Mouse (Mus musculus): ENCODE results near the gene Tfap2d. TPM values are rescaled to one million over a fixed set of nuclear protein-coding genes. Genes with fewer than 3 reads are reported as not detected.

The Tfap2d gene
- polyA plus RNA-seq (2016; fragmentation: Nextera tagmentation; extraction: Ambion mirVana), result 0.17 and 0.31 TPM in 2 replicates

DNA sequence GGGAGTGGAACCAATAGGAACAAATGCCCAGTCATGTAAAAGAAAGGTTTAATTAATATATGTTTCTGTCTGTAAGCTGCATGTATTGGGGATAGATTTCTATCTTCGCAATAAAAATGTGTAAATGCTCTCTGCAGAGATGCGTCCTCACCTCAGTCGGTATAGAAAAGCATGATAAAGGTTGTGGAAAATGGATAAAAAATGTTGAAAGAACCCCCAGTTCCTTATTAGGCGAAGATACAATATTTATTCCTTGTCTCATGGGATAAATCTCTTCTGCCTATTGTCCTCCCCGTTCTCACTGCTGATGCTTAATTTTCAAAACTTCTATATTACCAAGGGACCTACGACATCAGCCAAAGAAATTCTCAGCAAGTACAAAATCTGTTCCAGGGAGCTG lies at the start of gene Tfap2d:
Tfap2d (plus strand) TSS at position 392 of the 400 bp plus-strand sequence.
- no peak within 1 kb of the TSS for H3K4me2 ChIP-seq (replicated peaks)
- ATAC-seq (ENCODE audit: insufficient number of reproducible peaks, insufficient read depth, low FRiP score, low TSS enrichment), result no peak

DNA sequence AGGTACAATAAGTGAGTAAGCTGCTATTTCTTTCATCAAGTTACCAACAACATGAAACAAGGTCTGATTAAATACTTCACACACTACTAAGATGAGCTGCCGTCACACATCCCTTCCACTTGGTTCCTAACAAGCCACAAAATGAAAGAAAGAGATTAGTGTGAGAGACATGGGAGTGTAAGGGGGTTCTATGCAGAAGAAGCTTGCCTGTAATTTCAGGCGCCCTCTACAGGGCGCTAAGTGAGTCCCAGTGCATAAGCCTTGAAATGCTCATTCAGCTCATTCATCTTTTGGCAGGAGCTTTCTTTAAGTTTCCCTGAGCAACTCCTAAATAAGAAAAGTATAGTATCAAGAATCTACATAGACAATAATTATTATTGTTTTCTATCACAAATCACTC lies 46.5 kb upstream of the Tfap2d start:
- no peak overlapping the region for H3K4me2 ChIP-seq (replicated peaks)
- H3K4me3 ChIP-seq, result no peak overlapping the region
- H3K36me3 ChIP-seq, result no peaks in the 10 kb centered on the region
- no peaks in the 10 kb centered on the region for H3K9me3 ChIP-seq
- WGBS, result 14% methylated on average over 3 of the region's 3 CpGs
- no peak overlapping the region for H3K27ac ChIP-seq
- no peak overlapping the region for H3K9ac ChIP-seq
- H3K4me1 ChIP-seq, result no peaks in the 10 kb centered on the region
- H3K27me3 ChIP-seq, result no peaks in the 10 kb centered on the region
- ATAC-seq (ENCODE audit: insufficient number of reproducible peaks, insufficient read depth, low FRiP score, low TSS enrichment), result no peak

More for the DNA sequence above, at the start of gene Tfap2d:
- peaks cover 92% of the 10 kb centered on the region for H3K27me3 ChIP-seq
- H3K9ac ChIP-seq, result no peak within 1 kb of the TSS
- no peak within 1 kb of the TSS for H3K4me3 ChIP-seq
- no peaks in the 10 kb centered on the region for H3K36me3 ChIP-seq
- 4% methylated on average over 6 of the region's 6 CpGs for WGBS
- H3K27ac ChIP-seq, result no peak within 1 kb of the TSS
- H3K9me3 ChIP-seq, result no peaks in the 10 kb centered on the region
- H3K4me1 ChIP-seq, result no peaks in the 10 kb centered on the region

DNA sequence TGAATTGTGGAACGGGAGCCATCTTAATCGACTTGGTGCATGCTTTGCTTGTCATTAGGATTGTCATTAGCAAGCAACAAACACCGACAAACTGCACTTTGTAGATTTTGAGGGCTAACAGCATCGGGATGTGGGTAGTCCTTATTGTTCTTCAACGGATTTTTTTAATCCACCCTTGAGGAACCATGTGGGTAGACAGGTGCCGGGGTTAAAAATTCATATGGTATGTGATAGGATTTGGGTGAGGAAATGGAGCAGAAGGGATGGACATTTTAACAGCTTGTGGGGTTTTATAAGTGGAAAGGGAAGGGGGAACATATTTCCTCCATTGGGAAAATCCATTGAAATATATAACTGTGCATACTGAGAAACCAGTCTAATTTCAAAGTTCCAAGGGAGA lies 46.0 kb upstream of the Tfap2d start:
- H3K4me3 ChIP-seq, result no peak overlapping the region
- ATAC-seq (ENCODE audit: insufficient number of reproducible peaks, insufficient read depth, low FRiP score, low TSS enrichment), result no peak
- H3K4me1 ChIP-seq, result no peaks in the 10 kb centered on the region
- no peaks in the 10 kb centered on the region for H3K9me3 ChIP-seq
- H3K27ac ChIP-seq, result no peak overlapping the region
- no peak overlapping the region for H3K4me2 ChIP-seq (replicated peaks)
- H3K9ac ChIP-seq, result no peak overlapping the region
- WGBS, result 74% methylated on average over 6 of the region's 6 CpGs
- H3K27me3 ChIP-seq, result no peaks in the 10 kb centered on the region
- H3K36me3 ChIP-seq, result no peaks in the 10 kb centered on the region

DNA sequence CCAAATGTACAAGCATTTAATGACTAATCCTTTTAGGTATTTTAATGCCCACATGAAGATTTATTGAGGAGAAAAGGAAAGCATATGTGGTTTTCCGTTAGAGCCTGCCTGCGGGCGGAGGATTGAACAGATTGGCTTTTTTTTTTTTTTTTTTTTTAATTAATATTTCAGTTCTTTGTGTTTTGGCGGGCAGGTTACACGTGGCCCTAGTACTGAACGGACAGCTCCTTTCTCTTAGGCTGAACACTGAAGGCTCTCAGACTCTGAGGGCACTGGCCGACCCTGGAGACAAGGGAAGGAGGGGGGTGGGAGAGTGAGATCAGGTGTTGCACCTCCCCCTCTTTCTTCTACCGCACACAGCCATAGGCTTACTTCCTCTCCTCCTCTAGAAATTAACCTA lies 14.7 kb upstream of the Tfap2d start:
- H3K27me3 ChIP-seq, result 0 out of 2 replicates have a peak, but pooled peaks cover 2% of the 10 kb centered on the region
- H3K36me3 ChIP-seq, result no peaks in the 10 kb centered on the region
- no peak overlapping the region for H3K4me2 ChIP-seq (replicated peaks)
- H3K27ac ChIP-seq, result no peak overlapping the region
- no peak overlapping the region for H3K4me3 ChIP-seq
- 10% methylated on average over 7 of the region's 8 CpGs for WGBS
- no peaks in the 10 kb centered on the region for H3K9me3 ChIP-seq
- H3K4me1 ChIP-seq, result no peaks in the 10 kb centered on the region
- H3K9ac ChIP-seq, result no peak overlapping the region
- 0 out of 2 replicates have a peak, but pooled peaks have one; percentile 52 for ATAC-seq (ENCODE audit: insufficient number of reproducible peaks, insufficient read depth, low FRiP score, low TSS enrichment)

DNA sequence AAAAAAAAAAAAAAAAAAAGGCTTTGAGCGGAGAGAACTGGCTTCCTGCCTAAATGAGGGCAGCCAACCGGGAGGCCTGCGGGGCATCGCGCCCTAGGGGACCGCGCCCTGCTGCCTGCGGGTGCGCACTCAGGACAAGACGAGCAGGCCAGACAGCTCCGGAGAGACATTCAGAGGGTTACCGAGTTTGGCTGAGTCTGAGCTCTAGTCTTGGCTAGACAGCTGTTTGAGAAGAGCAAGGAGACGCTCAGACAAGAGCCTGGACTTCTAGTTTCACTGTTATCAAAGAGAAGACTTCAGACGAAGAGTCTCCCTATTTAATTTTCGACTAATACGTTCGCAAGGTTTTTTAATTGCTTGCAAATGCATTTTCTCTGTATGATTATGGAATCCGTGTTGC lies 5.9 kb upstream of the Tfap2d start:
- H3K4me2 ChIP-seq (replicated peaks), result no peak overlapping the region
- H3K4me3 ChIP-seq, result no peak overlapping the region
- H3K9me3 ChIP-seq, result no peaks in the 10 kb centered on the region
- no peak for ATAC-seq (ENCODE audit: insufficient number of reproducible peaks, insufficient read depth, low FRiP score, low TSS enrichment)
- H3K4me1 ChIP-seq, result no peaks in the 10 kb centered on the region
- no peak overlapping the region for H3K27ac ChIP-seq
- H3K27me3 ChIP-seq, result peaks cover 65% of the 10 kb centered on the region
- H3K36me3 ChIP-seq, result no peaks in the 10 kb centered on the region
- no peak overlapping the region for H3K9ac ChIP-seq
- WGBS, result 1% methylated on average over 18 of the region's 18 CpGs

DNA sequence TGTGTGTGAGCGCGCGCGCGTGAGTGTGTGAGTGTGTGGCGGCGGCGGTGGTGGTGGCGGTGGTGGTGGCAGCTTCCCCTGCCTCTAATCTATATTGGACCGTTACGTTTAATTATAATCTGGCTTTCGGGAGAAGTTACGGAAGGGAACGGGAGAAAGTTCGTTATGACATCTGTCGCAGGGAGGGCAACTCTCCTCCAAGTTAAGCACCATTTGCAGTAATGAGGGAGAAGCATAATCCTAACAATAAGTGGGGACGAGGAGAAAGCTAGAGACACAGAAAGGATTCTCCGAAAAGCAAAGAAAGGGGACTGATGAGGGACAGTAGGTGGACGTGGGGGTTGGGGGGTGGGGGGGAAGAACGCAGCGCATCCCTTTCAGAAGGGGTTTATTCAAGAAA lies 494 bp downstream of the Tfap2d start:
- Histone ChIP-seq H3K27me3 (peaks cover 94% of the 10 kb centered on the region), H3K36me3 (no peaks in the 10 kb centered on the region), H3K4me1 (no peaks in the 10 kb centered on the region), H3K9me3 (no peaks in the 10 kb centered on the region), H3K9ac (no peak overlapping the region), H3K27ac (no peak overlapping the region), H3K4me2 (replicated peaks) (no peak overlapping the region), H3K4me3 (no peak overlapping the region)
- 0% methylated on average over 21 of the region's 21 CpGs for WGBS
- no peak for ATAC-seq (ENCODE audit: insufficient number of reproducible peaks, insufficient read depth, low FRiP score, low TSS enrichment)

DNA sequence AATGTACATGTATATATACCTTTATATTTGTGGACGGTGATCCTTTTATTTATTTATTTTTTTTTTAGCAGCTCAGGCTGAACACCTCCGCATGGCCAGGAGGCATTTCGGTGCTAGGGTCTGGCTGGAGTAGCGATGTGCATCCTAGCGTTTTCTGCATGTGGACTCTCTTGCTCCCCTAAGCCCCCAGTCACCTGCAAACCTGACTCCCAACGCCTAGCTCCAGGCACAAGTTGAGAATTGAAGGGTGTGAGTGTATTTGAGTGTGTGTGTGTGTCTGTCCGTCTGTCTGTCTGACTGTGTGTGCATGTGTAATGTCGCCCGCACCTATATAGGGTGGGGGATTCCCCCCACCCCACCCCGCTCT lies 937 bp downstream of the Tfap2d start:
- WGBS, result 1% methylated on average over 10 of the region's 10 CpGs
- no peaks in the 10 kb centered on the region for H3K9me3 ChIP-seq
- H3K36me3 ChIP-seq, result no peaks in the 10 kb centered on the region
- H3K27ac ChIP-seq, result no peak overlapping the region
- peaks cover 94% of the 10 kb centered on the region for H3K27me3 ChIP-seq
- ATAC-seq (ENCODE audit: insufficient number of reproducible peaks, insufficient read depth, low FRiP score, low TSS enrichment), result no peak
- no peaks in the 10 kb centered on the region for H3K4me1 ChIP-seq
- H3K4me2 ChIP-seq (replicated peaks), result no peak overlapping the region
- H3K4me3 ChIP-seq, result no peak overlapping the region
- no peak overlapping the region for H3K9ac ChIP-seq

DNA sequence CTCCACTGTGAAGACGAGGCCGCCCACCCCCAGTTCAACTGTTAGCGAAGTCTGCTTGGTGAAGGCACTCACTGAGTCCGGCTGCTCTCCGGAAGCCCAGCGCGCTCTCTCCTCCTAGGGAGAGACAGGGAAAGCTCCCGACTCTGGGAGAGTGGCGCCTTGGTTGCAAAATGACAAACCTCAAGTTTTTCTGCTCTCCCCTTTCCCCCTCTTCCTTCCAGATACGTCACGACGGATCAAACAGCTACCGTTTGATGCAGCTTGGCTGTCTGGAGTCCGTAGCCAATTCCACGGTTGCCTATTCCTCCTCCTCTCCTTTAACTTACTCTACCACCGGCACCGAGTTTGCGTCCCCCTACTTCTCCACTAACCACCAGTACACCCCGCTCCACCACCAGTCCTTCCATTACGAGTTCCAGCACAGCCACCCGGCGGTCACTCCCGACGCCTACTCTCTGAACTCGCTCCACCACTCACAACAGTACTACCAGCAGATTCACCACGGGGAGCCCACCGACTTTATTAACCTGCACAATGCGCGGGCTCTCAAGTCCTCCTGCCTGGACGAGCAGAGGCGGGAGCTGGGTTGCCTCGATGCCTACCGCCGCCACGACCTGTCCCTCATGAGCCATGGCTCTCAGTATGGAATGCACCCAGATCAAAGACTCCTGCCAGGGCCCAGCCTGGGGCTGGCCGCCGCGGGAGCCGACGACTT lies 1.5 kb downstream of the Tfap2d start:
- Histone ChIP-seq H3K4me1 (no peaks in the 10 kb centered on the region), H3K9ac (no peak overlapping the region), H3K27ac (no peak overlapping the region), H3K36me3 (no peaks in the 10 kb centered on the region), H3K4me2 (replicated peaks) (0 out of 2 replicates have a peak overlapping the region, but pooled peaks have one; percentile 7), H3K27me3 (peaks cover 97% of the 10 kb centered on the region), H3K4me3 (no peak overlapping the region), H3K9me3 (no peaks in the 10 kb centered on the region)
- no peak for ATAC-seq (ENCODE audit: insufficient number of reproducible peaks, insufficient read depth, low FRiP score, low TSS enrichment)
- under 1% methylated on average over 40 of the region's 40 CpGs for whole genome bisulfite sequencing

DNA sequence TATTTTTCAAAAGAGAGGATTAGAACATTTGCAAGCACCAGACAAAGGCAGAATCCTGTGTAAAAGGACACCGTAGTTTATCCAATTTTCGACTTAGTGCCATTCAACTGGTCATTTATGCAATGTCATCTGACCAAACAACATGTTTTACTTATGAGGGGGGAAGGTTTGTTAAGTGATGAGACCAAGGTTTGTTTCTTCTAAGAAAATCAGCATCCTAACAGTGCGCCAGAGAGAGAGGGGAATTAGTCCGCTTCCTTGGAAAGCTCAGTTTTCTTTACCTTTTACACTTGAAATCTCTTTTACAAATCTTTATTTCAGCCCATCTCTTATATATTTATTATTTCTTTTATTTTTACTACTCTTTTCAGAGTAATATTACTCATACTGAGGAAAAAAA lies 3.6 kb downstream of the Tfap2d start:
- Histone ChIP-seq H3K4me1 (no peaks in the 10 kb centered on the region), H3K36me3 (no peaks in the 10 kb centered on the region), H3K27me3 (peaks cover 97% of the 10 kb centered on the region), H3K4me2 (replicated peaks) (no peak overlapping the region), H3K4me3 (no peak overlapping the region), H3K9me3 (no peaks in the 10 kb centered on the region), H3K27ac (no peak overlapping the region), H3K9ac (no peak overlapping the region)
- no peak for ATAC-seq (ENCODE audit: insufficient number of reproducible peaks, insufficient read depth, low FRiP score, low TSS enrichment)
- WGBS, result 5% methylated on average over 4 of the region's 4 CpGs

DNA sequence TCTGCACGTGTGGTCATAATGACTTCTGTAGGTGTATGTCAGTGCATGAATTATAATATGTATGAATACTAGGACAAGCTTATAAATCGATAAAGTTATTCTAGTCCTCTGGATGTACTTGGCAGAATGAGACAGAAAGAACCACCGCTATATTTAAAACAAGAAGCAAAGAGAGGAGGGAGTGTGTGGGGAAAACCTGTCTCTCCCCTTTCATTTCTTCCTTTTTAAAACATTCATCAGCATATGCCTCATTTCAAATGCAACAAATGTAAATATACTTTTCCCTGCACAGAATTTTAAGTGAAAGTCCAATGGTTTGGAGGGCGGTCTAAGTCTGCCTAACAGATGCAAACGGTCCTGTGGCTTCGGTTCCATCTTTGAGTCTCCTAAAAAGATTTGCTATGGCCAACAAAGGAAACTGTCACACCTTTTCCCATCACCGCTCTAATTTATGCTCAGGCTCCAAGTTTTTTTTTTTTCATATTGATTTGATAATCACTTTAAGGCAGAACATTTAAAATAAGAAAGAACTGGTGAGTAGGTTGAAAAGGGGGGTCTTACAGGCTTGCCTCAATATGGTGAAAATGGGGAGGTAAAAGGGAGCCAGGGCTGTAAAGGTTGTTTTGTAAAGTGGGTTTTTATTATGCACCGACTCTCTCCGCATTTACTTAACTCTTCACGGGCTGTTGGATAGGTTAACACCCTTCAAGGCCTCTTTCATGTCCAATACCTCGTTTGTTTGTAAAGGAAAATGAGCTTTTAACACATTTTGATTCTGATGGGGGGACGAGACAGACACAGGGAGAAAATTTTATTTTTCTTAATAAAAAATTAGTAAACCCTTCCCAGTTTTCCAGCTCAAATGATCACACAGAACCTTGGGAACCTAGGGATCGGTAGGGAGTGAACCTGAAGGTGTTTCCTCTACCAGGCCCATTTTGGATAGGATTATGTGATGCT lies 4.3 kb downstream of the Tfap2d start:
- WGBS, result 1% methylated on average over 13 of the region's 13 CpGs

DNA sequence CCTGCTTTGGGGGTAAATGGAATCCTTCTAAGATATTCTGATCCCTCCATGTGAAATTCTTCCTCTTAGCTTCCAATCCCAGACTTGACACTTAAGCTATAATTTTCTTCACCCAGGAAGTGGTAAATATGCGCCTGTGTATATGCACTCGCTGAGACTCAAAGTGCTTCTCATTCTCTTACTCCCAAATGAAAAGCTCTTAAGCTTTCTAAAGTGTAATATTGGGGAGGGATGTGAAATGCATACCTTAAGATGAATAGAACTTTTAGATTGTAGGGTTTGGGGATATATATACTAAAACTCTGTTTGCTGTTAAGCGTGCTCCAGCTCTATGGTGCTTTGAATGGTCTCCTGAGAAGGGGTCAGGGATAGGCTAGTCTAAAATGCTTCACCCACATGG lies 5.0 kb downstream of the Tfap2d start:
- Histone ChIP-seq H3K4me3 (no peak overlapping the region), H3K27me3 (peaks cover 96% of the 10 kb centered on the region), H3K9ac (no peak overlapping the region), H3K4me2 (replicated peaks) (no peak overlapping the region), H3K36me3 (no peaks in the 10 kb centered on the region), H3K27ac (no peak overlapping the region), H3K9me3 (no peaks in the 10 kb centered on the region), H3K4me1 (no peaks in the 10 kb centered on the region)
- 4% methylated on average over 3 of the region's 3 CpGs for WGBS
- ATAC-seq (ENCODE audit: insufficient number of reproducible peaks, insufficient read depth, low FRiP score, low TSS enrichment), result no peak

More for the DNA sequence above, 4.3 kb downstream of the Tfap2d start:
- Histone ChIP-seq H3K27me3 (peaks cover 96% of the 10 kb centered on the region), H3K9me3 (no peaks in the 10 kb centered on the region), H3K36me3 (no peaks in the 10 kb centered on the region), H3K4me1 (no peaks in the 10 kb centered on the region), H3K27ac (no peak overlapping the region), H3K9ac (no peak overlapping the region), H3K4me3 (no peak overlapping the region), H3K4me2 (replicated peaks) (no peak overlapping the region)
- no peak for ATAC-seq (ENCODE audit: insufficient number of reproducible peaks, insufficient read depth, low FRiP score, low TSS enrichment)

DNA sequence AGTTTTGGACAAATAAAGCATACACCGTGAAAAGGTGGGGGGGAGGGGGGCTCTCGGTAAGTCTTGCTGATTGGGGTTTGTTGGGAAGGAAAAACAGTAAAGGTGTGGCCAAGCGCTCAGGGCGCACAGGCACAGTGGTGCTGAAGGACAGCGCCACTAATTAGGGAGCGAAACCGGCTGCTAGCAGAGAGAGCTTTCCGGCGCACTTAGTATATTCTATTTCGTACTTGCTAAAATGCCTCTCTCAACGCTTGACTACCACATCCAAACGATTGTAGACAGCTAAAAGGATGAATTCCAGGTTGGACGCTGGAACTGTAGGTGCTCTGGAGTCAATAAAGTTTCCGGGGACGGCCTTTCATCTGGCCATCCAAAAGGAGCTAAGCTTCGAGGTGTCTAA lies 6.9 kb downstream of the Tfap2d start:
- H3K4me2 ChIP-seq (replicated peaks), result no peak overlapping the region
- peaks cover 81% of the 10 kb centered on the region for H3K27me3 ChIP-seq
- H3K27ac ChIP-seq, result no peak overlapping the region
- H3K4me3 ChIP-seq, result no peak overlapping the region
- H3K9me3 ChIP-seq, result no peaks in the 10 kb centered on the region
- H3K36me3 ChIP-seq, result no peaks in the 10 kb centered on the region
- H3K9ac ChIP-seq, result no peak overlapping the region
- WGBS, result 1% methylated on average over 16 of the region's 16 CpGs
- H3K4me1 ChIP-seq, result no peaks in the 10 kb centered on the region
- no peak for ATAC-seq (ENCODE audit: insufficient number of reproducible peaks, insufficient read depth, low FRiP score, low TSS enrichment)

Measured in embryonic facial prominence, embryonic 12.5 days (tissue).